Mouse (Mus musculus) erythroblast, embryonic 14.5 days (primary cell): Measurements from ENCODE around the gene Ccl22.

ENCODE experiments used
- GATA1 ChIP-seq: IDR thresholded peaks from 2 replicates; pipeline ENCODE4 v1.6.1; 2012; ENCODE audit warnings: low read length, inconsistent platforms, mixed read lengths
- TAL1 ChIP-seq: IDR thresholded peaks from 3 replicates; pipeline ENCODE4 v1.6.1; 2012; ENCODE audit warnings: low read length, inconsistent platforms, mixed read lengths

GRCm38 (mm10) chr8:94740591-94740990 lies 4.8 kb upstream of the Ccl22 start:
- TF ChIP-seq TAL1 (no peak), GATA1 (no peak)
